Mouse (Mus musculus): Measurements from ENCODE around the gene Zfp93. TPM values are rescaled to one million over a fixed set of nuclear protein-coding genes. Genes with fewer than 3 reads are reported as not detected.
A peak's percentile ranks its signal among the peaks of the same experiment; 100 is the strongest.

Zfp93 gene
- polyA plus RNA-seq, 1 experiment from 2014 or later, result 6.9 TPM

DNA sequence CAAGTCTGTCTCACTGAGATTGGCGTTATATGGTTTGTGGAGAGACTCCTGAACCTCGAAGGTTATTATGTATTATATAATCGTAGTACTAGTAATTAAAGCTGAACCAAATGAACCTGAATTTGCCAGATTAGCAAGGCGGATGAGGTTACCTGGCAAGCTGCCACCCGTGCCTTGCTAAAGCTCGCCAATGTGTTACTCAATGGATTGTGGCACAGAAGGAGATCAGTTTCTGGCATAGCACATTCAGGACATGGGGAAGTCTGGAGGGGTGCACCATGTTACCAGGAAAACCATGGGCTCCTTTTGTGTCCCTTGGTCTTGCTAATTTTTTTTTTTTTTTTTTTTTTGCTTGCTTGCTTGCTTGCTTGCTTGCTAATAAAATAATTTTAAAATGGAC is 55.0 kb downstream of the Zfp93 start:
- Histone ChIP-seq H3K27ac (replicated peaks) (no peak overlapping the region; the same call in 1 of the 2 replicates), H3K9ac (no peak overlapping the region), H3K9me3 (peaks cover 8% of the 10 kb centered on the region), H3K4me2 (peak overlapping the region; percentile 54), H3K4me3 (no peak overlapping the region), H3K4me1 (replicated peaks) (peaks cover 20% of the 10 kb centered on the region), H3K36me3 (no peaks in the 10 kb centered on the region), H3K27me3 (no peaks in the 10 kb centered on the region)
- WGBS, result 81% methylated on average over 6 of the region's 6 CpGs
- ATAC-seq (ENCODE audit: low read depth), result no peak

DNA sequence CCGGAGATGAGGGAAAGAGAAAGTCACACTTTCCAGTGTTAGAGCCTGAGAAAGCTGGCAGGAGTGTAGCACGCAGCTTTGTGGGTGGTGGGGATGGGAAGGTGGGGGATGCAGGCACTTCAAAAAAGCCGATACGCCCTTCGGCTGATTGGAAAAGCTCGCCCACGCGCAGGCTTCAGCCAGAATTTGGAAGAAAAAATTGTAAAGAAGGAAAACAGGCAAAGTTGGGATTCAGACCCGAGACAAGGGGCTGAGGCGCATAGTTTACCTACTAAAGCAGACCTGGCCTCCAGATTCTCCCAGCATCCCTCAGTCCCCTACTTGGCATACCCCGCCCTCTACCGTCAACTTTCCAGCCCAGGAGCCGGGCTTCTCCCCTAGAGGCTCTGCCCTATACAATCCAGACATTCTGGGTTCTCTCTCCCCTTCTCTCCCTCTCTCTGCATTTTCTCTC is 55.5 kb downstream of the Zfp93 start:
- Histone ChIP-seq H3K9me3 (peaks cover 8% of the 10 kb centered on the region), H3K36me3 (no peaks in the 10 kb centered on the region), H3K27me3 (no peaks in the 10 kb centered on the region), H3K4me3 (peak overlapping the region; percentile 29), H3K4me2 (peak overlapping the region; percentile 54), H3K27ac (replicated peaks) (peak overlapping the region; percentile 62), H3K4me1 (replicated peaks) (peaks cover 26% of the 10 kb centered on the region), H3K9ac (peak overlapping the region; percentile 56)
- 3% methylated on average over 13 of the region's 13 CpGs for WGBS
- ATAC-seq (ENCODE audit: low read depth), result peak; percentile 78; the same call in 1 of the 2 replicates

DNA sequence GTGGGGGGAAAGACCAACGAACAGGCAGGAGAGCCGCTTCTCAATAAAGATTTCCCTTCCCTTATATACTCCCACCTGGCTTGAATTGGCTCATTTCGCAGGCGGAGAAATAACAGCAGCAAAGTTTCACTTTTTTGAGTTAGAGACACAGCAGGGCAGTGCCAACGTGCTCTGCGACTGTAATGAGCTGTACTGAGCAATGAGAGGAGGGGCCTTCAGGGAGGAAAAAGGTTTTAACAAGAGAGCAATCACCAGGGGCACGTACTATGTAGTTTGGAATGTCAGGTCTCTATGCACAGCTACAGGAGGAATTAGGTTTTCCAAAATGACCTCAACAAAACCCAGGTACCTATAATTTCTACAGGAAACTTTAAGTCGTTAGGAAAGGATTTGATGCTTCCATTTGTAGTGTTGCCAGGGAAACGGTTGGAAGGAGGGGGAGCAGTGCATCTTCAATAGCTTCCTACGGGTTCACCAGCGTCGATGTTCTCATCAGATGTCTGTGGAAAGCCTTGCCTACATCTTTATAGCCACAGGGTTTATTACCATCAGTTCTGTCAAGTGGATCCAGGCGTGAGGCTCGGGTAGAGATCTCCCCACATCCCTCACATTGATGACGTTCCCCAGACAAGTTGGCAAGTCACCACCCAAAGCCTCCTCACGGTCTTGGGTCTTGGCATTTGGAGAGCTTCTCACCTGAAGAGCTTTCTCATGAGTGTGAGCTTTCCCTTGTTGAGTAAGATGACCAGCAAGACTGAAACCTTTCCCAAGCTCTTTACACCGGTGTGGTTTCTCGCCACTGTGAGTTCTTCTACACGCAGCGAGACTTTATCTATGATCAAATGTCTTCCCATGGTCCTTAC is 56.3 kb downstream of the Zfp93 start:
- Histone ChIP-seq H3K4me3 (peak overlapping the region; percentile 29), H3K4me1 (replicated peaks) (peaks cover 27% of the 10 kb centered on the region), H3K4me2 (peak overlapping the region; percentile 54), H3K36me3 (no peaks in the 10 kb centered on the region), H3K9me3 (peaks cover 8% of the 10 kb centered on the region), H3K27ac (replicated peaks) (peak overlapping the region; percentile 62; the same call in 1 of the 2 replicates), H3K9ac (peak overlapping the region; percentile 56; the same call in 1 of the 2 replicates), H3K27me3 (no peaks in the 10 kb centered on the region)
- WGBS, result 37% methylated on average over 20 of the region's 20 CpGs
- ATAC-seq (ENCODE audit: low read depth), result peak; percentile 76

Other genes starting within 250 kb of the Zfp93 start
- not detected in 2 replicates for gene Vmn1r183, start 217.2 kb upstream of the Zfp93 start, polyA plus RNA-seq (2015; fragmentation: Nextera tagmentation; extraction: Ambion mirVana)
- 29.9 and 34.7 TPM in 2 replicates for gene Zfp180, start 188.5 kb upstream of the Zfp93 start, polyA plus RNA-seq (2015; fragmentation: Nextera tagmentation; extraction: Ambion mirVana)
- gene Zfp112, start 158.1 kb upstream of the Zfp93 start, polyA plus RNA-seq (2015; fragmentation: Nextera tagmentation; extraction: Ambion mirVana), result 9.6 and 10.2 TPM in 2 replicates
- 18.4 and 21.4 TPM in 2 replicates for gene Zfp235, start 136.3 kb upstream of the Zfp93 start, polyA plus RNA-seq (2015; fragmentation: Nextera tagmentation; extraction: Ambion mirVana)
- 3.7 and 4.6 TPM in 2 replicates for gene Zfp114, start 95.4 kb upstream of the Zfp93 start, polyA plus RNA-seq (2015; fragmentation: Nextera tagmentation; extraction: Ambion mirVana)
- 4.9 and 6.0 TPM in 2 replicates for gene Zfp111, start 59.0 kb upstream of the Zfp93 start, polyA plus RNA-seq (2015; fragmentation: Nextera tagmentation; extraction: Ambion mirVana)
- gene Zfp109, start 32.9 kb upstream of the Zfp93 start, polyA plus RNA-seq (2015; fragmentation: Nextera tagmentation; extraction: Ambion mirVana), result 4.4 TPM in 2 replicates
- 4.9 and 5.5 TPM in 2 replicates for gene Zfp108, start 15.6 kb upstream of the Zfp93 start, polyA plus RNA-seq (2015; fragmentation: Nextera tagmentation; extraction: Ambion mirVana)
- 39.8 and 49.2 TPM in 2 replicates for gene Zfp61, start 30.8 kb downstream of the Zfp93 start, polyA plus RNA-seq (2015; fragmentation: Nextera tagmentation; extraction: Ambion mirVana)
- 18.2 and 19.2 TPM in 2 replicates for gene Zfp94, start 46.2 kb downstream of the Zfp93 start, polyA plus RNA-seq (2015; fragmentation: Nextera tagmentation; extraction: Ambion mirVana)
- gene Tescl, start 63.5 kb downstream of the Zfp93 start, polyA plus RNA-seq (2015; fragmentation: Nextera tagmentation; extraction: Ambion mirVana), result 0.31 TPM in 1 of 2 replicates, not detected in the other
- not detected in 2 replicates for gene Lypd5, start 78.8 kb downstream of the Zfp93 start, polyA plus RNA-seq (2015; fragmentation: Nextera tagmentation; extraction: Ambion mirVana)
- 2.1 and 2.2 TPM in 2 replicates for gene Kcnn4, start 99.8 kb downstream of the Zfp93 start, polyA plus RNA-seq (2015; fragmentation: Nextera tagmentation; extraction: Ambion mirVana)
- 36.2 and 37.7 TPM in 2 replicates for gene Smg9, start 129.2 kb downstream of the Zfp93 start, polyA plus RNA-seq (2015; fragmentation: Nextera tagmentation; extraction: Ambion mirVana)
- not detected in 2 replicates for gene Irgc1, start 181.9 kb downstream of the Zfp93 start, polyA plus RNA-seq (2015; fragmentation: Nextera tagmentation; extraction: Ambion mirVana)
- 1.3 and 2.2 TPM in 2 replicates for gene Plaur, start 192.1 kb downstream of the Zfp93 start, polyA plus RNA-seq (2015; fragmentation: Nextera tagmentation; extraction: Ambion mirVana)
- 56.3 and 71.3 TPM in 2 replicates for gene Cadm4, start 211.6 kb downstream of the Zfp93 start, polyA plus RNA-seq (2015; fragmentation: Nextera tagmentation; extraction: Ambion mirVana)
- gene Zfp428, start 236.6 kb downstream of the Zfp93 start, polyA plus RNA-seq (2015; fragmentation: Nextera tagmentation; extraction: Ambion mirVana), result 243 and 251 TPM in 2 replicates
- gene AC161166.1, start 242.0 kb downstream of the Zfp93 start, polyA plus RNA-seq (2015; fragmentation: Nextera tagmentation; extraction: Ambion mirVana), result 1.1 and 1.5 TPM in 2 replicates

Measured in neural tube, embryonic 13.5 days (tissue).